Mouse (Mus musculus): ENCODE data around the gene Apba2. TPM values are rescaled to one million over a fixed set of nuclear protein-coding genes. Genes with fewer than 3 reads are reported as not detected.

The Apba2 gene
- polyA plus RNA-seq, 1 experiment from 2014 or later = 7.3 TPM

- WGBS = 58% methylated on average over 6 of the region's 6 CpGs
These were observed 93.8 kb downstream of the Apba2 start for GRCm38 (mm10) chr7:64595256-64595655.

GRCm38 (mm10) chr7:64596652-64597051 lies 95.1 kb downstream of the Apba2 start:
- Histone ChIP-seq H3K4me2 (replicated peaks) (no peak overlapping the region), H3K9me3 (replicated peaks) (no peaks in the 10 kb centered on the region), H3K4me1 (no peaks in the 10 kb centered on the region), H3K9ac (no peak overlapping the region), H3K27me3 (no peaks in the 10 kb centered on the region), H3K4me3 (replicated peaks) (no peak overlapping the region), H3K36me3 (no peaks in the 10 kb centered on the region), H3K27ac (replicated peaks) (no peak overlapping the region)
- ATAC-seq (ENCODE audit: insufficient number of reproducible peaks, low FRiP score, low TSS enrichment, low read depth) = no peak
- WGBS = 62% methylated on average over 9 of the region's 9 CpGs

More at GRCm38 (mm10) chr7:64595256-64595655, 93.8 kb downstream of the Apba2 start:
- H3K9ac ChIP-seq = no peak overlapping the region
- H3K27ac ChIP-seq (replicated peaks) = no peak overlapping the region
- H3K4me2 ChIP-seq (replicated peaks) = no peak overlapping the region
- ATAC-seq (ENCODE audit: insufficient number of reproducible peaks, low FRiP score, low TSS enrichment, low read depth) = no peak
- no peaks in the 10 kb centered on the region for H3K27me3 ChIP-seq
- H3K9me3 ChIP-seq (replicated peaks) = no peaks in the 10 kb centered on the region
- H3K4me1 ChIP-seq = no peaks in the 10 kb centered on the region
- no peaks in the 10 kb centered on the region for H3K36me3 ChIP-seq
- no peak overlapping the region for H3K4me3 ChIP-seq (replicated peaks)

- H3K36me3 ChIP-seq = no peaks in the 10 kb centered on the region
- 85% methylated on average over 3 of the region's 3 CpGs for WGBS
These were observed 108.4 kb downstream of the Apba2 start for GRCm38 (mm10) chr7:64609866-64610265.

GRCm38 (mm10) chr7:64610875-64611274 lies 109.4 kb downstream of the Apba2 start:
- Histone ChIP-seq H3K9me3 (replicated peaks) (no peaks in the 10 kb centered on the region), H3K4me3 (replicated peaks) (no peak overlapping the region), H3K27me3 (no peaks in the 10 kb centered on the region), H3K4me2 (replicated peaks) (no peak overlapping the region), H3K36me3 (no peaks in the 10 kb centered on the region), H3K9ac (no peak overlapping the region), H3K4me1 (no peaks in the 10 kb centered on the region), H3K27ac (replicated peaks) (no peak overlapping the region)
- no peak for ATAC-seq (ENCODE audit: insufficient number of reproducible peaks, low FRiP score, low TSS enrichment, low read depth)
- WGBS = 57% methylated on average over 4 of the region's 4 CpGs

More at GRCm38 (mm10) chr7:64609866-64610265, 108.4 kb downstream of the Apba2 start:
- Histone ChIP-seq H3K27ac (replicated peaks) (no peak overlapping the region), H3K9me3 (replicated peaks) (no peaks in the 10 kb centered on the region), H3K4me2 (replicated peaks) (no peak overlapping the region), H3K9ac (no peak overlapping the region), H3K4me3 (replicated peaks) (no peak overlapping the region), H3K27me3 (no peaks in the 10 kb centered on the region), H3K4me1 (no peaks in the 10 kb centered on the region)
- ATAC-seq (ENCODE audit: insufficient number of reproducible peaks, low FRiP score, low TSS enrichment, low read depth) = no peak

GRCm38 (mm10) chr7:64619261-64619660 lies 117.8 kb downstream of the Apba2 start:
- Histone ChIP-seq H3K4me1 (no peaks in the 10 kb centered on the region), H3K36me3 (no peaks in the 10 kb centered on the region), H3K27me3 (no peaks in the 10 kb centered on the region), H3K27ac (replicated peaks) (no peak overlapping the region), H3K9ac (no peak overlapping the region), H3K9me3 (replicated peaks) (no peaks in the 10 kb centered on the region), H3K4me2 (replicated peaks) (no peak overlapping the region), H3K4me3 (replicated peaks) (no peak overlapping the region)
- 89% methylated on average over 4 of the region's 4 CpGs for WGBS
- no peak for ATAC-seq (ENCODE audit: insufficient number of reproducible peaks, low FRiP score, low TSS enrichment, low read depth)

GRCm38 (mm10) chr7:64626494-64626893 lies 125.0 kb downstream of the Apba2 start:
- ATAC-seq (ENCODE audit: insufficient number of reproducible peaks, low FRiP score, low TSS enrichment, low read depth) = no peak

GRCm38 (mm10) chr7:64627972-64628655 lies 126.6 kb downstream of the Apba2 start:
- Histone ChIP-seq H3K9me3 (replicated peaks) (no peaks in the 10 kb centered on the region), H3K4me2 (replicated peaks) (no peak overlapping the region), H3K9ac (no peak overlapping the region), H3K36me3 (no peaks in the 10 kb centered on the region), H3K27me3 (no peaks in the 10 kb centered on the region), H3K27ac (replicated peaks) (no peak overlapping the region), H3K4me3 (replicated peaks) (no peak overlapping the region), H3K4me1 (peaks cover 5% of the 10 kb centered on the region; the same call in 1 of the 2 replicates)
- WGBS = 48% methylated on average over 8 of the region's 8 CpGs
- ATAC-seq (ENCODE audit: insufficient number of reproducible peaks, low FRiP score, low TSS enrichment, low read depth) = no peak

More at GRCm38 (mm10) chr7:64626494-64626893, 125.0 kb downstream of the Apba2 start:
- peaks cover 3% of the 10 kb centered on the region; the same call in 1 of the 2 replicates for H3K4me1 ChIP-seq
- no peaks in the 10 kb centered on the region for H3K36me3 ChIP-seq
- no peaks in the 10 kb centered on the region for H3K27me3 ChIP-seq
- H3K27ac ChIP-seq (replicated peaks) = no peak overlapping the region
- H3K4me3 ChIP-seq (replicated peaks) = no peak overlapping the region
- WGBS = 67% methylated on average over 8 of the region's 8 CpGs
- no peak overlapping the region for H3K9ac ChIP-seq
- H3K9me3 ChIP-seq (replicated peaks) = no peaks in the 10 kb centered on the region
- H3K4me2 ChIP-seq (replicated peaks) = no peak overlapping the region

- Histone ChIP-seq H3K36me3 (no peaks in the 10 kb centered on the region), H3K27me3 (no peaks in the 10 kb centered on the region), H3K4me1 (peaks cover 5% of the 10 kb centered on the region; the same call in 1 of the 2 replicates), H3K27ac (replicated peaks) (no peak overlapping the region), H3K9ac (no peak overlapping the region), H3K4me2 (replicated peaks) (no peak overlapping the region), H3K4me3 (replicated peaks) (no peak overlapping the region), H3K9me3 (replicated peaks) (no peaks in the 10 kb centered on the region)
- no peak for ATAC-seq (ENCODE audit: insufficient number of reproducible peaks, low FRiP score, low TSS enrichment, low read depth)
- 80% methylated on average over 6 of the region's 6 CpGs for WGBS
These were observed 129.2 kb downstream of the Apba2 start for GRCm38 (mm10) chr7:64630697-64631096.

- H3K9me3 ChIP-seq (replicated peaks) = no peaks in the 10 kb centered on the region
- H3K4me2 ChIP-seq (replicated peaks) = no peak overlapping the region
- ATAC-seq (ENCODE audit: insufficient number of reproducible peaks, low FRiP score, low TSS enrichment, low read depth) = no peak
- WGBS = 52% methylated on average over 6 of the region's 6 CpGs
- H3K4me1 ChIP-seq = peaks cover 5% of the 10 kb centered on the region; the same call in 1 of the 2 replicates
- H3K36me3 ChIP-seq = no peaks in the 10 kb centered on the region
- H3K27me3 ChIP-seq = no peaks in the 10 kb centered on the region
- H3K27ac ChIP-seq (replicated peaks) = peak overlapping the region; percentile 13; the same call in 1 of the 2 replicates
- H3K9ac ChIP-seq = no peak overlapping the region
- H3K4me3 ChIP-seq (replicated peaks) = no peak overlapping the region
These were observed 129.6 kb downstream of the Apba2 start for GRCm38 (mm10) chr7:64631131-64631530.

GRCm38 (mm10) chr7:64631781-64632351 lies 130.4 kb downstream of the Apba2 start:
- 27% methylated on average over 6 of the region's 6 CpGs for WGBS

GRCm38 (mm10) chr7:64633182-64633581 lies 131.7 kb downstream of the Apba2 start:
- H3K4me3 ChIP-seq (replicated peaks) = no peak overlapping the region
- no peak overlapping the region for H3K27ac ChIP-seq (replicated peaks)
- H3K27me3 ChIP-seq = no peaks in the 10 kb centered on the region
- WGBS = 68% methylated on average over 4 of the region's 4 CpGs
- no peaks in the 10 kb centered on the region for H3K9me3 ChIP-seq (replicated peaks)
- H3K4me2 ChIP-seq (replicated peaks) = no peak overlapping the region
- peaks cover 5% of the 10 kb centered on the region; the same call in 1 of the 2 replicates for H3K4me1 ChIP-seq
- ATAC-seq (ENCODE audit: insufficient number of reproducible peaks, low FRiP score, low TSS enrichment, low read depth) = no peak
- H3K9ac ChIP-seq = no peak overlapping the region
- H3K36me3 ChIP-seq = no peaks in the 10 kb centered on the region

More at GRCm38 (mm10) chr7:64631781-64632351, 130.4 kb downstream of the Apba2 start:
- Histone ChIP-seq H3K4me3 (replicated peaks) (no peak overlapping the region), H3K4me1 (peaks cover 5% of the 10 kb centered on the region; the same call in 1 of the 2 replicates), H3K9me3 (replicated peaks) (no peaks in the 10 kb centered on the region), H3K27ac (replicated peaks) (0 out of 2 replicates have a peak overlapping the region, but pooled peaks have one; percentile 34), H3K27me3 (no peaks in the 10 kb centered on the region), H3K9ac (no peak overlapping the region), H3K36me3 (no peaks in the 10 kb centered on the region), H3K4me2 (replicated peaks) (no peak overlapping the region)
- ATAC-seq (ENCODE audit: insufficient number of reproducible peaks, low FRiP score, low TSS enrichment, low read depth) = peak; percentile 61; the same call in 1 of the 2 replicates

All from embryonic facial prominence, embryonic 15.5 days (tissue).